ENCODE assay signal across 10 mouse cellular contexts in genomic region chr3:86627008-86627743, GRCm38 (mm10).
"Had no signal": no experiment of that assay in that cellular context is flagged by ENCODE, and none has a peak within 500 bp of the region (broad histone marks: within the 10 kb centered on the region; RNA-seq: fewer than 3 reads in every experiment).

No protein-coding gene starts in this region.

- H3K27ac ChIP-seq: limb, embryonic 15.5 days; neural tube, embryonic 12.5 days had no signal

- H3K4me3 ChIP-seq: limb, embryonic 15.5 days; neural tube, embryonic 12.5 days had no signal

- H3K9me3 ChIP-seq: limb, embryonic 15.5 days; neural tube, embryonic 12.5 days had no signal

- H3K9ac ChIP-seq: limb, embryonic 15.5 days; lung, embryonic 14.5 days; neural tube, embryonic 12.5 days had no signal

- H3K27me3 ChIP-seq: limb, embryonic 15.5 days; neural tube, embryonic 12.5 days had no signal

- H3K4me2 ChIP-seq: limb, embryonic 15.5 days; lung, embryonic 14.5 days; neural tube, embryonic 12.5 days had no signal

- H3K4me1 ChIP-seq: limb, embryonic 15.5 days; neural tube, embryonic 12.5 days had no signal

- H3K36me3 ChIP-seq: limb, embryonic 15.5 days; neural tube, embryonic 12.5 days had no signal

- ATAC-seq: intestine, embryonic 16.5 days had no signal

- DNase-seq: kidney, adult 8-10 months; kidney, postnatal 25 days; lung, embryonic 14.5 days; lung, postnatal 10 days; lung, postnatal 4 days; midbrain, embryonic 14.5 days; thymus, postnatal 36 days had no signal
